Mouse (Mus musculus) embryo, embryonic 10 days (tissue): ENCODE data around the gene Gpsm2.

Experiments
- DNase-seq: peaks from one replicate; pipeline ENCODE4 v3.0.0-alpha.2; 2015; ENCODE audit warnings: low spot score

The Gpsm2 gene

DNA sequence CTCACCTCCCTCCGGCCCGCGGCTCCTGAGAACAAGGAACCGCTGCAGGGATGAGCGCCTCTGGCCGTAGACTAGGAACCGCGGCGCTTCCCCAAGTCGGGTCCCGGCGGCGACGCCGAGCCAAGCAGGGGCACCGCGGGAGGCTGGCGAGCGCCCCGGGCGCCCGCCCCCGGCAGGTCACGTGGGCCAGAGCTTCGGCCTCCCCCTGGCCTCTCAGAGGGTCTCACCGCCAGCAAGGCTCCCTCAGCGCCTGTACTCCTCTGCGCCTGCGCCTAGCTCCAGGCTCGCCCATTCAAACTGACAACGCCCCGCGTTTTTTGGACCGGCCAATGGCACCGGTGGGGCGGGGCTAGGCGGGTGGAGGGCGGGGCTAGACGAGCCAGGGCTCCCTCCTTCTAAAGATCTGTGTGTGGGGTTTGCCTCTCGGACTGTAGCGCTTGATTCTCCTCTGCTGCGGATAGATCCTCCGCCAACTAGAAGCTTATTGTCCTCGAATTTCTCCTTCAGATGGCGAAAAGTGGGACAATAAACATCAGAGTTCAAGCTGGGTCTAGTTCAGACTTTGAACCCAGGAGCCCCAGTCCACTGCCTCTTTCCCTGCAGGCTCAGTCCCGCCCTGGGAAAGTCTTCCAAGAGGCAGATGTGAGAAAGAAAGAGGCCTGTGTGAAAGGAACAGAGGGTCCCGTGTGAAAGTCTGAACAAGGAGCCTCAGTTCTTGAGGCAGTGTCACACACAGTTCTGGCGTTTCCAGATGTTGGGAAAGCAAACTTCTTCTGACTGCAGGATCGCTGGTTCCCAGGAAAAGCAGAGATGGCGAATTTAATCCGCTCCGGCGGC is at the start of gene Gpsm2:
Gene Gpsm2 (minus strand): TSS at position 274 of the 837 bp plus-strand sequence.
- peak; percentile 98 for DNase-seq

DNA sequence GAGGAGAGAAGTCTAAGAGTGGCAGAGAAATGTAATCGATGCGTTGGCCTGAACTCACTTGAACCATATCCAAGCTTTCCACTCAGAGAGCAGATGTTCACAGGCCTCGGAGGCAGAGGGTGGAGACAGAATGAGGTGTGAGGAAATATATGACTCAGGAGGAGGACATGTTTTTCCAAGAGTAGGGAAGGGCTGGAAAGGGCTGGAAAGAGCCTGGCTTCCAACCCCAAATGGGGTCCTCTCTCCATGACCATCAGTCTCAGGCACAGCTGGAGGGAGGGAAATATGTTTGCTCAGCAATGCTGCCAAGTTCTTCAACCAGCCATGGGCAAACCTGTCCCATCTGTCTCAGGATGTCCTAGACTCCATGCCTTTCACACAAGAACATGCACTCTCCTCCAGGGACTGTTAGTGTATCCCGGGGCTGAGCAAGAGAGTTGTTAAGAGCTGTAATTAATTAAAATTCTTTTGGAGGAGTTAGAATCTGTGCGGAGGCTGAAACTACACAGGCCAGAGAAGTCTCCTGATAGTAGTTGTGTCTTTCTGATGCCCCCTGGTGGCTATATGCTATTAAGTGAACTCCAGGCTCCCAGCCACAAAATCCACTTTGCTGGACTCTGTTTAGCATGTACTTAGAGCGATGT is 48.7 kb upstream of the Gpsm2 start:
- DNase-seq, result peak; percentile 87

DNA sequence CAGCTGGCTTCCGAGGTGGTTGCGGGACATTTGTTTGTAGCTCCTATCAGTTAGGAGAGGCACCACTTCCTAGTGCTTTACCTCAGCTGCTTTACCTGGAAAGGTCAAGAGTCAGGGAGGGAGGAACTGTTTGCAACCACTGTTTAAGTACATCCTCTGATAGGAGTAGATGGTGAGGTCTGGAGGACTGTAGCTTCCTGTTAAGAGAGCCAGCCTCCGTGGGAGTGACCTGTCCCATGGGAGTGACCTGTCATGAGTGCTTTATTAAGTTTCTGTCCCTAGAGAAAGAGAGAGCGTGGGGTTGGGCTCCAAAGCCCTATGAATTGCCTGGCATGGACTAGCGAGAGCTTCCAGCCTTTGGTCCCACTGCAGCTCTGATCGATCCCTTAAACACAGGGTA is 47.4 kb upstream of the Gpsm2 start:
- DNase-seq, result no peak

DNA sequence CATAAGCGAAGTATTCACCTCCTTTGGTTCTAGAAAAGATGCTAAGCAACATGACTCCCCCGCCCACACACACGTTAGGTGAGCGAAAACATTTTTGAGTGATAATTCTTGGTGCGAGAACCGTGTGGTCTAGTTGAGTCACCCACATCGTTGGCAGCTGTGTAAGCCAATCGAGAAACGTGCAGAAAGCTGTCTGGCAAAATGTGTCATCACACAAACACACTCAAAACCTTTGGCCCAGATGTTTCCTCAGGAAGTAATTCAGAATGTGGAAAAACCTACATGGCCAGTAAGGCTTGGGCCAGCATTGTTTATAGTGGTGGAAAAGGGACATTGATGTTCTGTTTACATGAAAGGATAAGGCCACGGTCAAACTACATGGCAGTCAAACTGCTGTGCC is 45.3 kb upstream of the Gpsm2 start:
- DNase-seq, result no peak

DNA sequence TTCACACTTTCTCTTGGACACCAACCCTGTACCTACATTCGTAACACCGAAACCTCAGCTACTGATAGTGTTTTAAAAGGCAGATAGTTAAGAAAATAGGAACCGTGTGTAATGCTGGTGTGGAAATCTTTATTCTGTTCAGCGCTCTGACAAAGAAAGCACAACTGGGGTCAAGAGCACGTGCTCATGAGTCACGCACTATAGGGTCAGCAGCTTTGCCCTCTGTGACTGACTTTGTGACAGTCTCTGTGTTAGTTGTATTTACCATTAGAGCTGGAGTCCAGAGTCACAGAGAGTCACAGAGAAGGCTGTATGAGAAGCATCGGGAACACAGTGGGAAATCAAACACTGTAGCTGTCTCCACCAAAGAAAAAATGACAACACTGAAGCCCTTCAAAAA is 44.8 kb upstream of the Gpsm2 start:
- no peak for DNase-seq

DNA sequence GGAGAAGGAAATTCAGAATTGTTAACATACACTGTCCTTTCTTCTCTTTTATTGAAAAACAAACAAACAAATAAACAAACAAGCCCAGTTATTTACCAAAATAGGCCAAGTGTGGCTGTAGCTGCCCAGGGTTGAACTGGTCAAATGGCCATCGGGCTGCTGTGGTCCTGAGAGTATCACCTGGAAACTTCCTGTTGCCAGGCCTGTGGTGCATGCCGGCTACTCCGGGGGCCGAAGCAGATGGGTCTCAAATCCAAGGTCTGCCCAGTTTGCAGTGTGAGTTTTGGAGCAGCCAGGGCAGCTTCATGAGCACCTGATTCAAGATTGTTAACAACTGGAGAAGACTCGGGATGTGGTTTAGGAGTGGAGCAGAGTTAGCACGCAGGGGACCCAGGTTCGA is 43.4 kb upstream of the Gpsm2 start:
- DNase-seq, result no peak

DNA sequence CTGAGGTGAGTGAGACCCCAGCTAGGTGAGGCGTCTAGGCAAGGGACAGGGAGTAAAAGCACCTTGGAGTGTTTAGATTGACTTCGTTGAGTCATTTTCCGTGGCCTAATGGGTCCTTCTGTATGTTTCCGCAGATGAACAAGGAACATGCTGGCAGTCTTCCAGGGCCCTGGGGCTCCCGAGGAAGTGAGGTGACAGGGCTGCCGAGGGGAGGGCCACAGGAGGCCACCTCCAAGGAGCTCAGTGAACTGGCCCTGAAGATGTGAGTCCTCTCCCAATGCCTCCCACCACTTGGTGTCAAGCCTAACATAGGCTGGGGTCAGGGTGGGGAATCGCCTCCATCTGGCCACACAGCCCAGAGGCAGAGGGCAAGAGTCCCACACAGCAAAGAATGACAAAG is 42.9 kb upstream of the Gpsm2 start:
- no peak for DNase-seq

DNA sequence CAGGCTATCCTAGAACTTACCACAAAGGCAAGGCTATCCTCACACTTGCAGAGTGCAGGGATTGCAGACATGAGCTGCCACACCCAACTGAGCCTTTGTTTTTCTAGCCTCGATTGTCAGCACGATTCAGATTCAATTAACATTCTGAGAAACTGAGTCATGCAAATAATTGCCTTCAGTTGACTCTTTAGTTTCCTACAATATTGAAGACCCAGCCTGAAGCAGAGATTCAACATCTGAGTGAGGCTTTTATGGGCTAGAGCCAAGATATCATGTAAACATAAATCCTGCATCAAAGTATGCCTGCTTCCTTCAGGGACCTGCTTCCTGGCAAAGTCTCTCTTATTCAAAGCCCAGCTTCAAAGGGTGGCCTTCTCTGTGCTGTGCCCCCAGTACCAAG is 41.6 kb upstream of the Gpsm2 start:
- no peak for DNase-seq

DNA sequence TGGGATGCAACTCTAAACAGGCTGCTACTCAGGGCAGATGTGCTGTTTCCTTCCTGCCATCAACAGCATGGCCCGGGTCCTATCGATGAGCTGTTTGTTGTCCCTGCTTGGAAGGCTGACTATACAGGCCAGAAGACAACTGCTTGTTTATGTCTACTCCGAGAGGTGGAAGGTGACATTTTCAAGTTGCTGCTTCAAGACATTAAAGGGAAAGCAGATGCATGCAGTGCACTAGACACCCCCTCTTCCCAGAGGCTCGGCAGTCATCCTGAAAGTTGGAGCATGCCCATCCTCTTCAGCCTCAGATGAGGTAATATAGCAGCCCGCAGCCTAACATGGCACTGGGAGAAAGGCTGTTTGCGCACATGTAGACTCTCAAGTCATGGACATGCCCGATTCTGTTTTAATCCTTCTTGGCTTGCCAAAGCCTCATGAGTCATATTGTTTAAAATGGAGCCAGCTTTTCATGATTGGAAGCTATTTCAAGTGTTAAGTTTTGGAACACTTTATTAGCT is 40.5 kb upstream of the Gpsm2 start:
- no peak for DNase-seq

DNA sequence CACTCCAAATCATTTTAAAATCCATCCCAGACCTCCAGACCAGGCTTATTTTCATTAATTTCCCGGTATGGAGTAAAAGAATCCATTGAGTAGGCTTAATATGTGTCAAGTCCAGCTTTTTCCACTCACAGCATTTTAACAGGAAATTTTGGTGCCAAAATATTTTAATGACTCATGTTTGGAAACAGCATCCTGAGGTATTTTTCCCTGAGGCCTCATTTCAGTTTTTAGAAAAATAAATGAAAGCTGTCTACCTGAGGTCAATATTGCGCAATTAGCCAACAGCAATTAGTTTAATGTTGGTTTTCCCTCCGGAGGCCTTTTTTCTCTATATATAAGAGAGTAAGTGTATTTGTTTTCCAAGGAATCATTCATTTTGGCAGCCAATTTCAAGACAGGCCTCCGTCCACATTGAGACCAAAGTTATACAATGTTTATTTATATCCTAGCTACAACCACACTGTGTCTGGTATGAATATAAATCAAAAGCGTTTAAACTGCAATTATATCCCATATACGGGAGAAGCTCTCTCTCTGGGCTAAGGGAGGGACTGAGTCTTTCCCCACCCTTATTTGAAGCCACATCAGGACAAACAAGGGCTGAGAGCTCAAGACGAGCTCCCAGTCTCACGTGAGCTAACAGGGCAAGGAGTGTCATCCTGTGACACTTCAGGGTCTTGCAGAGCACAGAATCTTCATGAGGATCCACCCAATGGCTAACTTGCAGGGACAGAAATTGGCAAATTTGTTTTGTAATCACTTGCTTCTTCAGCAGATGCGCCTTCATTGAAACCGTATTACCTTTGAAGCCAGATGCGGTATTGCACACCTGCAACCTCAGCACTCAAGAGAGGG is 37.7 kb upstream of the Gpsm2 start:
- no peak for DNase-seq

DNA sequence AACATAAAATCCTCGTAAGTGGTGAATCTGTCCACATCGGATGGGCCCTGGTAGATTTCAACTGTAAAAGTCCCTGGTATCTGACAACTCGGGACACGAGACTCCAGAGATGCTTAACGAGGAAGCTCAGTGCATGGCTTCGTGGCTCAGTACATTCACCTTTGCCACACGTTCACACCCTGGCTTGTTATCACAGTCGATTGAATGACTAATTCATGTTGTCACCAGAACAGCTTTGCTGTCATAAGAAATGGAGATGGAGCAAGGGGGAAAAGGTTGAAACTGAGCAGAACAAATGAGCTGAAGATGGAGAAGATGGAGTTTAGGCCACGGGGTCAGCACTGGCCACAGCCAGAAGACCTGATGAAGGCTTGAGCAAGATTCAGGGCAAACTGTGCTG is 35.5 kb upstream of the Gpsm2 start:
- no peak for DNase-seq

DNA sequence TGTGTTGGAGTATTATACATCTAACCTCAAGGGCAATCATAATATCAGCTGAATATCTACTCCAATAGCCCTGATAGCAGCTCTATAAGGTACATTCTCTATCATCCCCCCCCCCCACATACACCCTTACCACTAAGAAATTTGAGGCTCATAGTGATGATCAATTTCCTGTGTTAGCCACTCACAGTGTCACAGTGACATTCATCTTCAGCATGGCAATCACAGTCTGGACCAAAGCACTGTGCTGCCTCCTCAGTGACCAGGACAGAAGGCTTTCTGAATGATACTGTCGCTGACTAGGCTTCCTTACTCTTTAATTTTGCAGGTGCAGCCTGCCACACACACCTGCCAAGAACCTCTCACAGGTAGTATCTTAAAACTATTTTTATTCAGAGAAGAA is 34.0 kb upstream of the Gpsm2 start:
- no peak for DNase-seq

DNA sequence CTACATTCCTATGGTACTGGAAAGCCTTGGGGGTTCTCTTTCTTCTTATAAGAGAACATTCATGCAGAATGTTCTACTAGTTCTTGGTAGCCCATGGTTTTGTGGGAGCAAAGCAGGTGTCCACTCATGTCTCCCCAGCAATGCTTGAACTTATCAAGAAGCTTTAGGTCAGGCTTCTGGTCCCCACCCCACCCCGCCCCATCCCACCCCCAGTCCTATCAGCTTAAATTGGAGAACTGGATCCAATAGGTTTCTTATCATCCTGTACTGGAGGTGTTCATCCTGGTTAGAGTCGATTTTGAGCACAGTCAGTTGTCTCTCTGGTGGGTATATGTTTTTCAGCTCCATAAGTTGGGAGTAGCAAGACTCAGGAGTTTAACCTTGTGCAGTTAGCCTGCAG is 33.4 kb upstream of the Gpsm2 start:
- no peak for DNase-seq

DNA sequence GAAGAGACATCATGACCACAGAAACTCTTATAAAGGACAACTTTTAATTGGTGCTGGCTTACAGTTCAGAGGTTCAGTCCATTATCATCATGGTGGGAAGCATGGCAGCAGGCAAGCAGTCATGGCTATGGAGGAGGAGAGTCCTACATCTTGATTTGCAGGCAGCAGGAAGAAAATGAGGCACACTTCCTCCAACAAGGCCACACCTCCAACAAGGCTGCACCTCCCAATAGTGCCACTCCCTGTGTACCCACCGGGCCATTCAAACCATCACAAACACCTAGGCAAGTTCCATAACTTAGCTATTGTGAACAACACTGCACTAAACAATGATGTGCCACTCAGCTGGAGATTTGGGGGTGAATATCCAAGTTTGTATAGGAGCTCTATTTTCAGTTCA is 32.4 kb upstream of the Gpsm2 start:
- DNase-seq, result no peak

DNA sequence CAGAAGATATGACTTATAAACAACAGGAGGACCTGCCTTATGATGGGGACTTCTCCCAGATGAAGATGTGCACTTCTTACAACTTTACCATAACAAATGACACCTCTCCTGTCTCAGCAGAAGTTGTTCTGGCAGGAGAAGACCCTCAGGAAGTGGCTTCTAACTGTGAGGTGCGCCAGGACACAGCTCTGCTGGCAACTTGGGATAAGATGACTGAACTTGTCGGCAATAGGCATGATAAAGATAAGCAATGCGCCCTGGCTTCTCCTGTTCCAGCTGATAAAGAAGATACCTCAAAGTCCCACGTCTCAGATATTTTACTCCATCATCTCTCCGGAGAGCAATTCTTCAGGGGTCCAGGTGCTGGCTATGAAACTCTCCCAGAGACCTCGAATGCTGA is 29.6 kb upstream of the Gpsm2 start:
- no peak for DNase-seq

DNA sequence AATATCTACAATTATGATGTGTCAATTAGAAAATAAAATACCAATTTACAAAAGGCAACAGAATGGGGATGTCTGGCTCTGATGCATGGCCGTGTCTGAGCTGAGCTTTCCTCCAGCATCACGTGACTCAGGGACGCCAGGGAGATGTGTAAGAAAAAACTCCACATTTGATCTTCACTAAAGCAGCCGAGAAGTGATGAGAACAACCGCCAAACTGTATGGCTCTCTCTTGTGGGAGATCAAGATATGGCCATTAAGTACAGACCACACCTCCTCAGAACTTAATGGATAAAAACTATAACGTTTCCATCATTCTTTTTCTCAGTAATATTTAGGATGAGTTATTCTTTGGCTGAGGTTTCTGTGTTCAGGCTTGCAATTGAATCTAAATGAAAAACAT is 29.0 kb upstream of the Gpsm2 start:
- no peak for DNase-seq

DNA sequence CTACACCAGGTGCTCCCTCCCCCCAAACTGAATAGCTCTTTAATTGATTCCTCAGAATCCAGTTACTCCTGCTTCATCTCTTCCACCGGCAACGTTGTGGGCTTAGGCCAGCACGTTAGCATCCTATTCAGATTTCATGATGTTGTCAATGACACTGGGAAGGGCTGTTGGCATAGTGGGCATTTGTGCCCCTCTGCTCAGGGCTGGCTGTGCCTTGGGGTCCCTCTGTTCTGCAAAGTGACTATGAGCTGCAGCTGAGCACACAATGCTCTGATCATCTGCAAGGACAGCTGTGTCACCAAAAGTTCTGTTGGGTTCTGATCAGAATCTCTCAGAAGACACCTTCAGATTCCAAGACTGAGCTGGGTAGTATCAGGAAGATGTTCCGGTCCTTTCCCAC is 22.0 kb upstream of the Gpsm2 start:
- no peak for DNase-seq

DNA sequence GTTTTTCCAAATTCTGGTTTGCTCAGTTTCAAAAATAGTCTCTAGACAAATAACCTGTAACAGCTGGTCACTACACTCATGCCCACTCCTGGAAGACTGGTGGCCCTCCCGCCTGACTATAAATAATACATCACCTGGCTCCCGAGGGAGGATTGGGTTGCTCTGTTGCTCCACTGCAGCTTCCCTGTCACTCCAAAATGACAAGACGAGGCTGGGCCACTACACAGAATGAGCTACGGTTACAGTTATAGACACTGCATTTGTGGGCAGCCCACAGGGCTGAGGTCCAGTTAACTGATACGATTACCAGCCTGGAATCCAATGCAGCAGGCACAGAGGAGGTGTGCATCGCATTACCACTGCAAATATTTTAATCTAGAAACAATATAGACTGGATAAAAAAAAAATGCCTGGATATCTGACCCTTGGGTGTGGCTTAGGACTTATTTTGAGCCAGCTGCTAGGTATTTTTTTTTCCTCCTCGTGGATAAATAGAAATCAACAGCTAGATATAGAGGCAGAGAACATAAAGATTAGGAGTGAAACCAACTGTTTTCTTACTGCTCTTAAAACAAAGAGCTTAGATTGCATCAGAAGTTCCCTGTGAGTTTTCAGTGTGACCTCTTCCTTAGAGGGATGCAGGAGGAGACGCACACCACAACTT is 17.1 kb upstream of the Gpsm2 start, which contains the start of gene Aknad1:
Gene Aknad1 (plus strand): TSS at position 614 of the 664 bp plus-strand sequence.
- DNase-seq, result no peak

DNA sequence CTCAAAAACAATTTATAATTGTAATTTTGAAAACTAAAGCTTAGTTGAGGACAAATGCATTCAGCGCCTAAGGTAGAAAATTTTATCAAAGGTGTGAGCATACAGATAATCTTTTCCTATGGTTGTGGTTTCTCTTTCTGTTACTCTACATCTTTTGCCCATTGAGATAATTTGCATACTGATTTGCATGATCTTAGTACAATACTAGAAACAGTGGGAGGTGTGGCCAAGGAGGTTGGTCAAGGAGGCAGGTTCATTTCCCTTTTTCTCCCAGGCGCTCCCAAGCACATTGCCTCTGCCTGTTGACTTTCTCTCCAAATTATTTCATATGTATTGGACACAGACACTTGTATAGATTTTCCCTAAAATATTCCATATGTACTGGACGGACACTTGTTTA is 15.7 kb upstream of the Gpsm2 start:
- no peak for DNase-seq

DNA sequence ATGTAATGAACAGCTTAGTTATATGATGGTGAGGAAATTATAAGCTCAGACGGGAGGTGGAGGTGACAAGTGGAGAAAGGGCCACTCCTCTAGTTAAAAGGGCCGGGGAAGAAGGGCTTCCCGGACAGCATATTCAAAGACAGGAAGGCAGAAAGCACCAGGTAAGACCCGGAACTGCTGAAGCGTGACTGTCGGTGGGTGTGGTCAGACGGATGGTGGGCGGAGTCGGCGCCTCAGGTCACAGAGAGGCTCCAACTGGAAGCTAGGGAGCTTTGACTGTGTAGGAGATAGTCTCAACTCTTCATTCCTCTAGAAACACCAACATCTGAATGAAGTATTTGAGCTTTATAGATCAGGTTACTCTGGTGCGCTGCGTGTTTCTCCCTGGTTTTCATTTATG is 8.2 kb upstream of the Gpsm2 start:
- peak; percentile 28 for DNase-seq

DNA sequence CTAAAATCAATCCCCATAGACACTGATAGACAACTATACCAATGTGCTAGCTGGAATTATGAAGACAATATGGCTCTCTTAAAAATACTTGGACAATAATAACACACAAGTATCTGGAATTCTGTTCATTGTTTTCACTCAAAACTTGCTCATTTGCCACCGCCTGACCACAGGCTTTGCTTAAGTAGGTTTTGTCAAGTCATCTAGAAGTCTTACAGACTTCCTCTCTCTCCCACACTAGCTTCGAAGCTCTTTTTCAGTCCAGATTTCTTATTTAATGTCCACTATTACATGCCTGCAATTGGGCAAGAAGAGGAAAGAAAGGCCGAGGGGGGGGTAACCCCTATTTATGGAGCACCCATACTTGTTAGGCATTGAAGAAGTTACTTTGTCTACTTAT is 5.7 kb upstream of the Gpsm2 start:
- DNase-seq, result no peak

DNA sequence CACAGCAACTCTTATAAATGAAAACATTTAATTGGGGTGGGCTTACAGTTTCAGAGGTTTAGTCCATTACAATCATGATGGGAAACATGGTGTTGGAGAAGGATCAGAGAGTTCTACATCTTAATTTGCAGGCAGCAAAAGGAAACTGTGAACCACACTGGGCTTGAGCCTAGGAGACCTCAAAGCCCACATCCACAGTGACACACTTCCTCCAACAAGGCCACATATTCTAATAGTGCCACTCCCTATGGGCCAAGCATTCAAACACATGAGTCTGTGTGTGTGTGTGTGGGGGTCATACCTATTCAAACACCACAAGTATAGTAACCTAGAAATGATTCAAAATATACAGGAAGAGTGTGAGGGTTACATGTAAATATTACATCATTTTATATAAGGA is 5.2 kb upstream of the Gpsm2 start:
- DNase-seq, result no peak
